Mouse (Mus musculus) E14TG2a.4 (cell line): ENCODE data around the gene Inpp4b.

Source experiments
- CTCF ChIP-seq: conservative IDR thresholded peaks from 2 replicates; pipeline ENCODE4 v1.5.1; 2014; ENCODE audit warnings: low read length
- NANOG ChIP-seq: IDR thresholded peaks from 2 replicates; pipeline ENCODE4 v1.6.1; 2014; ENCODE audit warnings: borderline replicate concordance, low read length, mixed read lengths
- POU5F1 ChIP-seq: IDR thresholded peaks from 2 replicates; pipeline ENCODE4 v1.6.1; 2014; ENCODE audit warnings: low read length, borderline replicate concordance

DNA sequence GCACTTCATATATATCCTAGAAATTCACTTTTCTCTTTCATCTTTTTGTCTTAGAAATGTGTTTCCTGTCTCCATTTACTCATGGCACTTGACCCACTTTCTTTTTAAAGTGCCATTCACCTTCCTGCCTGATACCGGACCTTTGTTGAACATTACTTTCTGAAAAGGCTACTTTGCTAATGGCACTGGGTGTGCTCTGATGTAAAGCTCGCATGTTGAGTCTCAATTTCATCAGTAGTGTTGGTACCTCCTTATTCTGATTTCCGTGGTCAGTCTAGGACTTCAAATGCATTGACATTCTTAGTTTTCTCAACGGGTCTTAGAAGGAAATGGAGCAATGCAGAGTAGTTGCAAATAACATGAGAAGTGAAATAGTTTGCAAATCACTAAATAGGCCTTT lies 266.7 kb downstream of the Inpp4b start:
- no peak for TF ChIP-seq POU5F1
- no peak for TF ChIP-seq CTCF
- TF ChIP-seq NANOG, result no peak
